Mouse (Mus musculus) C2C12 (cell line): ENCODE results near the gene Ercc6l2. TPM values are rescaled to one million over a fixed set of nuclear protein-coding genes. Genes with fewer than 3 reads are reported as not detected.

Source experiments
- H3K27me3 ChIP-seq: one replicate; pipeline ENCODE4 v1.6.1; 2011; ENCODE audit not compliant: control insufficient read depth, insufficient read depth, insufficient read length
- H3K36me3 ChIP-seq: one replicate; pipeline ENCODE4 v1.6.1; 2011; ENCODE audit not compliant: control insufficient read depth, insufficient read depth
- H3K4me3 ChIP-seq: one replicate; pipeline ENCODE4 v1.5.1; 2011; ENCODE audit warnings: mild to moderate bottlenecking, control low read depth; ENCODE audit not compliant: poor library complexity, insufficient read depth, severe bottlenecking
- H3K79me2 ChIP-seq: one replicate; pipeline ENCODE4 v1.6.1; 2011; ENCODE audit not compliant: control insufficient read depth, insufficient read depth
- H3K79me3 ChIP-seq: one replicate; pipeline ENCODE4 v1.6.1; 2011; ENCODE audit warnings: low read depth, control low read depth
- H3ac ChIP-seq: one replicate; pipeline ENCODE3; 2011; ENCODE audit warnings: low read depth; ENCODE audit not compliant: control insufficient read depth, insufficient read length
- CEBPB ChIP-seq: IDR thresholded peaks from one replicate; pipeline ENCODE4 v1.6.1; 2011; ENCODE audit warnings: low read depth, mild to moderate bottlenecking, control low read depth, moderate library complexity
- CTCF ChIP-seq: IDR thresholded peaks from one replicate; pipeline ENCODE4 v1.5.1; 2011; ENCODE audit not compliant: control insufficient read depth, insufficient read depth, insufficient read length
- FOSL1 ChIP-seq: IDR thresholded peaks from one replicate; pipeline ENCODE4 v1.8.0; 2011; ENCODE audit warnings: mild to moderate bottlenecking, low read length; ENCODE audit not compliant: poor library complexity, insufficient read depth, severe bottlenecking
- MAX ChIP-seq: IDR thresholded peaks from one replicate; pipeline ENCODE4 v1.6.1; 2011; ENCODE audit warnings: mild to moderate bottlenecking, control low read depth
- MYOD1 ChIP-seq: IDR thresholded peaks from one replicate; pipeline ENCODE4 v1.6.1; 2011; ENCODE audit warnings: low read depth; ENCODE audit not compliant: control insufficient read depth, insufficient read length
- MYOG ChIP-seq: IDR thresholded peaks from one replicate; pipeline ENCODE4 v1.6.1; 2011; ENCODE audit not compliant: control insufficient read depth, insufficient read length; ENCODE audit errors: extremely low read depth
- USF1 ChIP-seq: IDR thresholded peaks from one replicate; pipeline ENCODE4 v1.6.1; 2011; ENCODE audit warnings: low read depth, mild to moderate bottlenecking, control low read depth, moderate library complexity
- polyA plus RNA-seq: library from polyadenylated mRNA; unstranded; fragments of >200 nt; fragmentation: generic; extraction: Trizol; gene quantifications from one replicate; pipeline ENCODE4 v1.2.1, GENCODE M21; 2012; ENCODE audit warnings: missing spikeins

Ercc6l2 gene
- polyA plus RNA-seq, 1 experiment = 4.3 TPM

GRCm38 (mm10) chr13:63943605-63944004, 128.6 kb downstream of the Ercc6l2 start:
- H3K79me2 ChIP-seq = no peaks in the 10 kb centered on the region
- no peaks in the 10 kb centered on the region for H3K27me3 ChIP-seq
- H3K36me3 ChIP-seq = no peaks in the 10 kb centered on the region
- no peak overlapping the region for H3K4me3 ChIP-seq
- no peaks in the 10 kb centered on the region for H3K79me3 ChIP-seq
- H3ac ChIP-seq = no peak overlapping the region
- no peak for TF ChIP-seq MYOG
- TF ChIP-seq CEBPB = no peak
- TF ChIP-seq MYOD1 = no peak
- TF ChIP-seq CTCF = no peak
- no peak for TF ChIP-seq MAX
- no peak for TF ChIP-seq FOSL1
- no peak for TF ChIP-seq USF1

GRCm38 (mm10) chr13:63944344-63945021, 129.4 kb downstream of the Ercc6l2 start:
- H3ac ChIP-seq = no peak overlapping the region
- H3K4me3 ChIP-seq = no peak overlapping the region
- no peaks in the 10 kb centered on the region for H3K79me3 ChIP-seq
- peaks cover 5% of the 10 kb centered on the region for H3K27me3 ChIP-seq
- TF ChIP-seq USF1 (no peak), CEBPB (no peak), MYOD1 (no peak), CTCF (no peak), FOSL1 (no peak), MAX (no peak), MYOG (no peak)
- H3K79me2 ChIP-seq = no peaks in the 10 kb centered on the region
- no peaks in the 10 kb centered on the region for H3K36me3 ChIP-seq

Other genes starting within 250 kb of the Ercc6l2 start
- 2.8 TPM for gene Ptch1, start 241.6 kb upstream of the Ercc6l2 start, polyA plus RNA-seq